Mouse (Mus musculus) heart, embryonic 10.5 days (tissue): ENCODE results near the gene Nectin4. TPM values are rescaled to one million over a fixed set of nuclear protein-coding genes. Genes with fewer than 3 reads are reported as not detected.
A peak's percentile ranks its signal among the peaks of the same experiment; 100 is the strongest.

Experiments
- DNase-seq: peaks from one replicate; pipeline ENCODE4 v3.0.0-alpha.2; 2017; ENCODE audit warnings: low spot score
- H3K27ac ChIP-seq: fragments of 300-500 bp; sonication (generic); 2 replicates; pipeline ENCODE4 v1.5.1; 2016; ENCODE audit warnings: mild to moderate bottlenecking
- H3K27me3 ChIP-seq: fragments of 300-500 bp; sonication (generic); 2 replicates; pipeline ENCODE4 v1.6.1; 2016; ENCODE audit warnings: mild to moderate bottlenecking; ENCODE audit not compliant: poor library complexity, insufficient read depth, severe bottlenecking
- H3K36me3 ChIP-seq: fragments of 300-500 bp; sonication (generic); 2 replicates; pipeline ENCODE4 v1.6.1; 2016; ENCODE audit warnings: mild to moderate bottlenecking, moderate library complexity
- H3K4me1 ChIP-seq: fragments of 300-500 bp; sonication (generic); 2 replicates; pipeline ENCODE4 v1.6.1; 2016; ENCODE audit warnings: mild to moderate bottlenecking
- H3K4me3 ChIP-seq: fragments of 300-500 bp; sonication (generic); 2 replicates; pipeline ENCODE4 v1.5.1; 2016; ENCODE audit warnings: mild to moderate bottlenecking, moderate library complexity
- H3K9me3 ChIP-seq: fragments of 300-500 bp; sonication (generic); 2 replicates; pipeline ENCODE4 v1.6.1; 2016; ENCODE audit warnings: mild to moderate bottlenecking, moderate library complexity
- WGBS: fragments of 180-500 bp; shearing (Covaris S2); methylation state at CpG from one replicate; pipeline ENCODE4 v1.1.7; 2016; 5-methylcytosine and 5-hydroxymethylcytosine counted together
- polyA plus RNA-seq: library from polyadenylated mRNA; unstranded; fragments of >200 nt; fragmentation: Nextera tagmentation; extraction: Ambion mirVana; gene quantifications from 2 replicates; pipeline ENCODE4 v1.2.1, GENCODE M21; 2016

Gene Nectin4
- polyA plus RNA-seq, 1 experiment from 2014 or later = 1.3 TPM

- 24% methylated on average over 16 of the region's 16 CpGs for WGBS
- Histone ChIP-seq H3K36me3 (peaks cover 26% of the 10 kb centered on the region), H3K4me3 (peak overlapping the region; percentile 66), H3K27me3 (no peaks in the 10 kb centered on the region), H3K4me1 (peaks cover 12% of the 10 kb centered on the region), H3K27ac (peak overlapping the region; percentile 80), H3K9me3 (no peaks in the 10 kb centered on the region)
- DNase-seq = peak; percentile 89
Observed at GRCm38 (mm10) chr1:171361106-171362103, 8.5 kb upstream of the Nectin4 start.

- H3K36me3 ChIP-seq = no peaks in the 10 kb centered on the region
- WGBS = 63% methylated on average over 7 of the region's 7 CpGs
- H3K27me3 ChIP-seq = peaks cover 28% of the 10 kb centered on the region; the same call in 1 of the 2 replicates
- no peak overlapping the region for H3K27ac ChIP-seq
- DNase-seq = no peak
- H3K9me3 ChIP-seq = no peaks in the 10 kb centered on the region
- H3K4me1 ChIP-seq = peaks cover 14% of the 10 kb centered on the region
- no peak overlapping the region for H3K4me3 ChIP-seq
Observed at GRCm38 (mm10) chr1:171365934-171366333, 4.0 kb upstream of the Nectin4 start.

- Histone ChIP-seq H3K4me1 (peaks cover 35% of the 10 kb centered on the region), H3K36me3 (no peaks in the 10 kb centered on the region), H3K4me3 (no peak overlapping the region), H3K27ac (no peak overlapping the region), H3K27me3 (peaks cover 41% of the 10 kb centered on the region; the same call in 1 of the 2 replicates), H3K9me3 (no peaks in the 10 kb centered on the region)
- 47% methylated on average over 3 of the region's 3 CpGs for WGBS
- no peak for DNase-seq
Observed at GRCm38 (mm10) chr1:171372880-171373279, 3.0 kb downstream of the Nectin4 start.

GRCm38 (mm10) chr1:171373946-171374345 lies 4.0 kb downstream of the Nectin4 start:
- 6% methylated on average over 4 of the region's 4 CpGs for WGBS
- H3K4me1 ChIP-seq = peaks cover 38% of the 10 kb centered on the region
- H3K9me3 ChIP-seq = no peaks in the 10 kb centered on the region
- no peak overlapping the region for H3K4me3 ChIP-seq
- peak overlapping the region; percentile 42; the same call in 1 of the 2 replicates for H3K27ac ChIP-seq
- DNase-seq = no peak
- peaks cover 37% of the 10 kb centered on the region; the same call in 1 of the 2 replicates for H3K27me3 ChIP-seq
- no peaks in the 10 kb centered on the region for H3K36me3 ChIP-seq

- 40% methylated on average over 9 of the region's 9 CpGs for WGBS
- no peak for DNase-seq
- H3K27ac ChIP-seq = peak overlapping the region; percentile 62
Observed at GRCm38 (mm10) chr1:171375646-171376097, 5.8 kb downstream of the Nectin4 start.

GRCm38 (mm10) chr1:171378298-171378697 lies 8.4 kb downstream of the Nectin4 start:
- 69% methylated on average over 6 of the region's 6 CpGs for WGBS
- Histone ChIP-seq H3K9me3 (no peaks in the 10 kb centered on the region), H3K27ac (no peak overlapping the region), H3K36me3 (no peaks in the 10 kb centered on the region), H3K27me3 (peaks cover 31% of the 10 kb centered on the region), H3K4me3 (no peak overlapping the region), H3K4me1 (peaks cover 37% of the 10 kb centered on the region)
- DNase-seq = no peak

More at GRCm38 (mm10) chr1:171375646-171376097, 5.8 kb downstream of the Nectin4 start:
- Histone ChIP-seq H3K9me3 (no peaks in the 10 kb centered on the region), H3K36me3 (no peaks in the 10 kb centered on the region), H3K4me1 (peaks cover 42% of the 10 kb centered on the region), H3K4me3 (no peak overlapping the region), H3K27me3 (peaks cover 35% of the 10 kb centered on the region)

GRCm38 (mm10) chr1:171379935-171380599 lies 10.2 kb downstream of the Nectin4 start:
- 8% methylated on average over 31 of the region's 31 CpGs for WGBS
- Histone ChIP-seq H3K27ac (no peak overlapping the region), H3K4me1 (peaks cover 26% of the 10 kb centered on the region), H3K27me3 (peaks cover 44% of the 10 kb centered on the region), H3K9me3 (no peaks in the 10 kb centered on the region), H3K4me3 (peak overlapping the region; percentile 47), H3K36me3 (no peaks in the 10 kb centered on the region)
- peak; percentile 86 for DNase-seq

- Histone ChIP-seq H3K27ac (no peak overlapping the region), H3K4me1 (peaks cover 25% of the 10 kb centered on the region), H3K4me3 (no peak overlapping the region), H3K36me3 (no peaks in the 10 kb centered on the region), H3K27me3 (peaks cover 58% of the 10 kb centered on the region), H3K9me3 (no peaks in the 10 kb centered on the region)
- DNase-seq = no peak
- 81% methylated on average over 11 of the region's 11 CpGs for WGBS
Observed at GRCm38 (mm10) chr1:171382096-171382620, 12.3 kb downstream of the Nectin4 start.

GRCm38 (mm10) chr1:171384361-171384760 lies 14.5 kb downstream of the Nectin4 start:
- no peak for DNase-seq
- no peaks in the 10 kb centered on the region for H3K9me3 ChIP-seq
- H3K27me3 ChIP-seq = peaks cover 56% of the 10 kb centered on the region
- peaks cover 15% of the 10 kb centered on the region for H3K4me1 ChIP-seq
- no peak overlapping the region for H3K4me3 ChIP-seq
- H3K27ac ChIP-seq = no peak overlapping the region
- H3K36me3 ChIP-seq = no peaks in the 10 kb centered on the region
- 53% methylated on average over 9 of the region's 9 CpGs for WGBS

- Histone ChIP-seq H3K27ac (no peak overlapping the region), H3K4me3 (no peak overlapping the region), H3K4me1 (peaks cover 9% of the 10 kb centered on the region), H3K9me3 (no peaks in the 10 kb centered on the region), H3K27me3 (peaks cover 49% of the 10 kb centered on the region), H3K36me3 (no peaks in the 10 kb centered on the region)
- 65% methylated on average over 9 of the region's 9 CpGs for WGBS
- no peak for DNase-seq
Observed at GRCm38 (mm10) chr1:171385171-171385570, 15.3 kb downstream of the Nectin4 start.

- Histone ChIP-seq H3K36me3 (no peaks in the 10 kb centered on the region), H3K4me3 (peak overlapping the region; percentile 39), H3K4me1 (peaks cover 6% of the 10 kb centered on the region; the same call in 1 of the 2 replicates), H3K9me3 (no peaks in the 10 kb centered on the region), H3K27ac (peak overlapping the region; percentile 12; the same call in 1 of the 2 replicates), H3K27me3 (peaks cover 35% of the 10 kb centered on the region)
- 15% methylated on average over 6 of the region's 6 CpGs for WGBS
- DNase-seq = no peak
Observed at GRCm38 (mm10) chr1:171387099-171387498, 17.2 kb downstream of the Nectin4 start.

GRCm38 (mm10) chr1:171388376-171389102 lies 18.6 kb downstream of the Nectin4 start, which contains the start of gene Arhgap30:
Gene Arhgap30 (plus strand): TSS chr1:171388954.
- Histone ChIP-seq H3K27me3 (peaks cover 25% of the 10 kb centered on the region), H3K9me3 (no peaks in the 10 kb centered on the region), H3K4me1 (peaks cover 6% of the 10 kb centered on the region; the same call in 1 of the 2 replicates), H3K4me3 (no peak within 1 kb of the TSS), H3K27ac (no peak within 1 kb of the TSS), H3K36me3 (no peaks in the 10 kb centered on the region)
- WGBS = 76% methylated on average over 15 of the region's 15 CpGs
- no peak for DNase-seq
